Mouse (Mus musculus): ENCODE results near the gene Casz1.

GRCm38 (mm10) chr4:148928876-148929275 is 124.6 kb downstream of the Casz1 start:
- TF ChIP-seq CTCF (IDR thresholded peaks at IDR 0.05; ENCODE audit: low read depth, low read length) (no peak), POLR2A (IDR thresholded peaks at IDR 0.05; ENCODE audit: borderline replicate concordance, low read depth, low read length) (no peak)
